Mouse (Mus musculus): ENCODE measurements at regions not wholly inside any gene's neighbourhood (a gene's known extent, or its start where the extent isn't known, plus 50 kb on each side); places are given as distances from the start of the nearest gene placed in this dataset.

GRCm38 (mm10) chr5:83091483-83091882 lies 263.5 kb downstream of the Tecrl start:
- DNase-seq (ENCODE audit: low read depth, low spot score): no peak

GRCm38 (mm10) chr5:83054819-83055218 lies 300.2 kb downstream of the Tecrl start:
- no peak for DNase-seq (ENCODE audit: low read depth, low spot score)

- DNase-seq (ENCODE audit: low read depth, low spot score): no peak
These were observed 307.8 kb downstream of the Tecrl start for GRCm38 (mm10) chr5:83047214-83047613.

GRCm38 (mm10) chr5:83029703-83030102 lies 325.3 kb downstream of the Tecrl start:
- DNase-seq (ENCODE audit: low read depth, low spot score): no peak

- no peak for DNase-seq (ENCODE audit: low read depth, low spot score)
These were observed 349.0 kb downstream of the Tecrl start for GRCm38 (mm10) chr5:83006038-83006437.

- peak; percentile 16 for DNase-seq (ENCODE audit: low read depth, low spot score)
These were observed 365.9 kb downstream of the Tecrl start for GRCm38 (mm10) chr5:82989056-82989455.

GRCm38 (mm10) chr5:82969315-82969714 lies 385.7 kb downstream of the Tecrl start:
- no peak for DNase-seq (ENCODE audit: low read depth, low spot score)

- no peak for DNase-seq (ENCODE audit: low read depth, low spot score)
These were observed 388.2 kb downstream of the Tecrl start for GRCm38 (mm10) chr5:82966824-82967223.

GRCm38 (mm10) chr5:82966180-82966579 lies 388.8 kb downstream of the Tecrl start:
- no peak for DNase-seq (ENCODE audit: low read depth, low spot score)

- no peak for DNase-seq (ENCODE audit: low read depth, low spot score)
These were observed 390.5 kb downstream of the Tecrl start for GRCm38 (mm10) chr5:82964513-82964912.

GRCm38 (mm10) chr5:82956012-82956411 lies 399.0 kb downstream of the Tecrl start:
- DNase-seq (ENCODE audit: low read depth, low spot score): no peak

- DNase-seq (ENCODE audit: low read depth, low spot score): no peak
These were observed 407.9 kb downstream of the Tecrl start for GRCm38 (mm10) chr5:82947060-82947459.

- no peak for DNase-seq (ENCODE audit: low read depth, low spot score)
These were observed 415.2 kb downstream of the Tecrl start for GRCm38 (mm10) chr5:82939786-82940185.

- no peak for DNase-seq (ENCODE audit: low read depth, low spot score)
These were observed 455.6 kb downstream of the Tecrl start for GRCm38 (mm10) chr5:82899347-82899746.

- DNase-seq (ENCODE audit: low read depth, low spot score): no peak
These were observed 456.1 kb downstream of the Tecrl start for GRCm38 (mm10) chr5:82898912-82899311.

- no peak for DNase-seq (ENCODE audit: low read depth, low spot score)
These were observed 456.6 kb downstream of the Tecrl start for GRCm38 (mm10) chr5:82898389-82898788.

GRCm38 (mm10) chr5:82869264-82869663 lies 485.7 kb downstream of the Tecrl start:
- DNase-seq (ENCODE audit: low read depth, low spot score): no peak

- no peak for DNase-seq (ENCODE audit: low read depth, low spot score)
These were observed 490.6 kb downstream of the Tecrl start for GRCm38 (mm10) chr5:82864347-82864746.

GRCm38 (mm10) chr5:82825327-82825726 lies 529.7 kb downstream of the Tecrl start:
- DNase-seq (ENCODE audit: low read depth, low spot score): no peak

GRCm38 (mm10) chr5:82793197-82793596 lies 561.8 kb downstream of the Tecrl start:
- no peak for DNase-seq (ENCODE audit: low read depth, low spot score)

Measured in retina, adult 2 months (tissue).